Mouse (Mus musculus) liver, embryonic 14.5 days (tissue): Measurements from ENCODE around the gene Teddm1a. TPM values are rescaled to one million over a fixed set of nuclear protein-coding genes. Genes with fewer than 3 reads are reported as not detected.

Source experiments
- ATAC-seq: fragments of 200-750 bp; cut with Nextera tagmentation; 2 replicates; pipeline ENCODE4 v1.8.0; 2017; ENCODE audit warnings: moderate number of reproducible peaks, mild to moderate bottlenecking, moderate library complexity; ENCODE audit not compliant: insufficient read depth
- DNase-seq, 3 experiments: peaks; one replicate each; pipeline ENCODE4 v3.0.0-alpha.2; 2012 to 2013; ENCODE audit warnings: low read depth in 3 of 3, low spot score in 3 of 3
- H3K27ac ChIP-seq: fragments of 300-500 bp; sonication (generic); 2 replicates; pipeline ENCODE4 v1.5.1; 2014; ENCODE audit warnings: moderate library complexity, mild to moderate bottlenecking, control low read depth, inconsistent platforms
- H3K27me3 ChIP-seq: fragments of 300-500 bp; sonication (generic); 2 replicates; pipeline ENCODE4 v1.6.1; 2014; ENCODE audit warnings: mild to moderate bottlenecking, low read length, moderate library complexity; ENCODE audit not compliant: control insufficient read depth, insufficient read depth
- H3K36me3 ChIP-seq: fragments of 300-500 bp; sonication (generic); replicated peaks from 2 replicates; pipeline ENCODE4 v1.6.1; 2014; ENCODE audit warnings: low read depth; ENCODE audit not compliant: control insufficient read depth, insufficient read depth
- H3K4me1 ChIP-seq, 2 experiments: fragments of 200-500 bp in 1 of 2; fragments of 300-500 bp in 1 of 2; sonication (generic) in 1 of 2; replicated peaks; 2 replicates each; pipeline ENCODE4 v1.6.1; 2012 to 2014; ENCODE audit warnings: antibody characterized with exemption in 1 of 2, inconsistent platforms in 1 of 2, low read length in 1 of 2; ENCODE audit not compliant: control insufficient read depth in 2 of 2, insufficient read depth in 2 of 2
- H3K4me2 ChIP-seq: fragments of 300-500 bp; sonication (generic); 2 replicates; pipeline ENCODE4 v1.6.1; 2014; ENCODE audit warnings: low read depth, mild to moderate bottlenecking, control low read depth, moderate library complexity
- H3K4me3 ChIP-seq, 2 experiments: fragments of 200-500 bp in 1 of 2; fragments of 300-500 bp in 1 of 2; sonication (generic) in 1 of 2; 2 replicates each; pipeline ENCODE4 v1.5.1; 2012 to 2014; ENCODE audit warnings: low read depth in 2 of 2, low read length in 2 of 2, mild to moderate bottlenecking in 2 of 2, control low read depth in 1 of 2, inconsistent platforms in 1 of 2, moderate library complexity in 1 of 2; ENCODE audit not compliant: insufficient read depth in 1 of 2
- H3K9ac ChIP-seq: fragments of 300-500 bp; sonication (generic); replicated peaks from 2 replicates; pipeline ENCODE4 v1.6.1; 2014; ENCODE audit warnings: mild to moderate bottlenecking, control low read depth, moderate library complexity
- H3K9me3 ChIP-seq: fragments of 300-500 bp; sonication (generic); 2 replicates; pipeline ENCODE4 v1.6.1; 2016; ENCODE audit warnings: low read length, mixed read lengths; ENCODE audit not compliant: control insufficient read depth
- CTCF ChIP-seq: IDR thresholded peaks from 2 replicates; pipeline ENCODE4 v1.5.1; 2016; ENCODE audit warnings: antibody characterized with exemption, low read depth, control low read depth
- EP300 ChIP-seq: IDR thresholded peaks from 2 replicates; pipeline ENCODE4 v1.6.1; 2016; ENCODE audit warnings: antibody characterized with exemption, low read depth
- WGBS: fragments of 180-500 bp; shearing (Covaris S2); extraction: QIAGEN DNeasy Blood & Tissue Kit; methylation state at CpG from one replicate; pipeline ENCODE4 v1.1.7; 2014; ENCODE audit not compliant: insufficient replicate concordance; 5-methylcytosine and 5-hydroxymethylcytosine counted together
- polyA plus RNA-seq, 2 experiments: library from polyadenylated mRNA; depleted of rRNA in 1 of 2; stranded (reverse) in 1 of 2; unstranded in 1 of 2; fragments of >200 nt; fragmentation: Nextera tagmentation in 1 of 2; extraction: Ambion mirVana in 1 of 2; gene quantifications; 2 replicates each; pipeline versions ENCODE4 v1.2.1 to v1.2.3; 2012 to 2014

Gene Teddm1a
- polyA plus RNA-seq, 2 experiments, result not detected

- Histone ChIP-seq H3K9me3 (no peaks in the 10 kb centered on the region), H3K36me3 (peaks cover 80% of the 10 kb centered on the region), H3K4me3 (no peak overlapping the region), H3K4me2 (no peak overlapping the region), H3K27ac (no peak overlapping the region), H3K4me1 (peaks cover 3 to 11% of the 10 kb centered on the region in 2 experiments; a peak in 3 of 4 replicates), H3K9ac (no peak overlapping the region), H3K27me3 (no peaks in the 10 kb centered on the region)
- WGBS, result 83% methylated on average over 3 of the region's 3 CpGs
- no peak for TF ChIP-seq CTCF
- TF ChIP-seq EP300, result no peak
- ATAC-seq, result no peak
- no peak for DNase-seq
These were observed 14.3 kb downstream of the Teddm1a start for GRCm38 (mm10) chr1:153905884-153906283.

- 84% methylated on average over 6 of the region's 6 CpGs for WGBS
- no peak for DNase-seq
- no peak for ATAC-seq
- Histone ChIP-seq H3K4me2 (no peak overlapping the region), H3K36me3 (peaks cover 71% of the 10 kb centered on the region), H3K9ac (no peak overlapping the region), H3K27ac (no peak overlapping the region), H3K27me3 (no peaks in the 10 kb centered on the region), H3K4me3 (no peak overlapping the region), H3K4me1 (peaks cover 0 to 8% of the 10 kb centered on the region in 2 experiments; a peak in 2 of 4 replicates), H3K9me3 (no peaks in the 10 kb centered on the region)
- TF ChIP-seq CTCF (no peak), EP300 (no peak)
These were observed 16.7 kb downstream of the Teddm1a start for GRCm38 (mm10) chr1:153908208-153908607.

- H3K9ac ChIP-seq, result no peak overlapping the region
- H3K9me3 ChIP-seq, result no peaks in the 10 kb centered on the region
- no peak overlapping the region for H3K27ac ChIP-seq
- H3K36me3 ChIP-seq, result peaks cover 66% of the 10 kb centered on the region
- DNase-seq (no peak), ATAC-seq (no peak)
- WGBS, result 87% methylated on average over 4 of the region's 4 CpGs
- peaks cover 0 to 8% of the 10 kb centered on the region in 2 experiments; a peak in 2 of 4 replicates for H3K4me1 ChIP-seq
- TF ChIP-seq CTCF (no peak), EP300 (no peak)
- no peaks in the 10 kb centered on the region for H3K27me3 ChIP-seq
- H3K4me2 ChIP-seq, result no peak overlapping the region
- H3K4me3 ChIP-seq, result no peak overlapping the region
These were observed 17.2 kb downstream of the Teddm1a start for GRCm38 (mm10) chr1:153908741-153909140.

- H3K27me3 ChIP-seq, result no peaks in the 10 kb centered on the region
- peaks cover 0 to 8% of the 10 kb centered on the region in 2 experiments; a peak in 2 of 4 replicates for H3K4me1 ChIP-seq
- no peak overlapping the region for H3K27ac ChIP-seq
- 59% methylated on average over 10 of the region's 10 CpGs for WGBS
- no peak overlapping the region for H3K9ac ChIP-seq
- no peak for ATAC-seq
- H3K4me3 ChIP-seq, result no peak overlapping the region
- no peak for DNase-seq
- 0 out of 2 replicates have a peak, but pooled peaks have one; percentile 2 for TF ChIP-seq EP300
- TF ChIP-seq CTCF, result no peak
- H3K9me3 ChIP-seq, result no peaks in the 10 kb centered on the region
- peaks cover 59% of the 10 kb centered on the region for H3K36me3 ChIP-seq
- no peak overlapping the region for H3K4me2 ChIP-seq
These were observed 17.8 kb downstream of the Teddm1a start for GRCm38 (mm10) chr1:153909213-153909962.

- H3K27ac ChIP-seq, result no peak overlapping the region
- no peak overlapping the region for H3K4me3 ChIP-seq
- peaks cover 0 to 8% of the 10 kb centered on the region in 2 experiments; a peak in 2 of 4 replicates for H3K4me1 ChIP-seq
- TF ChIP-seq CTCF (no peak), EP300 (0 out of 2 replicates have a peak, but pooled peaks have one; percentile 5)
- DNase-seq (no peak), ATAC-seq (peak; percentile 58; the same call in 1 of the 2 replicates)
- peaks cover 54% of the 10 kb centered on the region for H3K36me3 ChIP-seq
- H3K27me3 ChIP-seq, result no peaks in the 10 kb centered on the region
- WGBS, result 64% methylated on average over 9 of the region's 9 CpGs
- no peak overlapping the region for H3K4me2 ChIP-seq
- no peak overlapping the region for H3K9ac ChIP-seq
- no peaks in the 10 kb centered on the region for H3K9me3 ChIP-seq
These were observed 18.4 kb downstream of the Teddm1a start for GRCm38 (mm10) chr1:153909963-153910291.
